Mouse (Mus musculus): ENCODE measurements around the gene Fam104a.

Fam104a gene

GRCm38 (mm10) chr11:113683957-113684706 is at the start of gene Fam104a, which contains the start of gene D11Wsu47e:
Gene Fam104a (minus strand): TSS chr11:113684155.
Gene D11Wsu47e (plus strand): TSS chr11:113684412.
- peak; percentile 93 to 94 for DNase-seq (ENCODE audit: low spot score in 2 of 2)

- no peak for DNase-seq (ENCODE audit: low spot score in 2 of 2)
These were observed 48.1 kb upstream of the Fam104a start for GRCm38 (mm10) chr11:113731945-113732612.

GRCm38 (mm10) chr11:113730879-113731278 is 46.9 kb upstream of the Fam104a start:
- DNase-seq (ENCODE audit: low spot score in 2 of 2): no peak

- no peak for DNase-seq (ENCODE audit: low spot score in 2 of 2)
These were observed 46.0 kb upstream of the Fam104a start for GRCm38 (mm10) chr11:113729917-113730316.

- DNase-seq (ENCODE audit: low spot score in 2 of 2): no peak
These were observed 45.3 kb upstream of the Fam104a start for GRCm38 (mm10) chr11:113729239-113729638.

- DNase-seq (ENCODE audit: low spot score in 2 of 2): no peak
These were observed 44.0 kb upstream of the Fam104a start for GRCm38 (mm10) chr11:113727992-113728391.

- DNase-seq (ENCODE audit: low spot score in 2 of 2): no peak
These were observed 43.3 kb upstream of the Fam104a start for GRCm38 (mm10) chr11:113726994-113727888.

GRCm38 (mm10) chr11:113725235-113726048 is 41.5 kb upstream of the Fam104a start:
- no peak for DNase-seq (ENCODE audit: low spot score in 2 of 2)

- no peak for DNase-seq (ENCODE audit: low spot score in 2 of 2)
These were observed 38.6 kb upstream of the Fam104a start for GRCm38 (mm10) chr11:113722405-113723090.

- no peak for DNase-seq (ENCODE audit: low spot score in 2 of 2)
These were observed 33.9 kb upstream of the Fam104a start for GRCm38 (mm10) chr11:113717767-113718424.

GRCm38 (mm10) chr11:113716132-113716531 is 32.2 kb upstream of the Fam104a start:
- DNase-seq (ENCODE audit: low spot score in 2 of 2): no peak

- no peak for DNase-seq (ENCODE audit: low spot score in 2 of 2)
These were observed 31.2 kb upstream of the Fam104a start for GRCm38 (mm10) chr11:113715078-113715674.

- no peak for DNase-seq (ENCODE audit: low spot score in 2 of 2)
These were observed 27.1 kb upstream of the Fam104a start for GRCm38 (mm10) chr11:113711061-113711460.

GRCm38 (mm10) chr11:113710257-113710777 is 26.4 kb upstream of the Fam104a start:
- DNase-seq (ENCODE audit: low spot score in 2 of 2): no peak

GRCm38 (mm10) chr11:113709731-113710256 is 25.8 kb upstream of the Fam104a start, which contains the start of gene Cpsf4l:
Gene Cpsf4l (minus strand): TSS chr11:113710017.
- no peak for DNase-seq (ENCODE audit: low spot score in 2 of 2)

- no peak for DNase-seq (ENCODE audit: low spot score in 2 of 2)
These were observed 25.3 kb upstream of the Fam104a start for GRCm38 (mm10) chr11:113709272-113709671.

GRCm38 (mm10) chr11:113708629-113709213 is 24.8 kb upstream of the Fam104a start:
- DNase-seq (ENCODE audit: low spot score in 2 of 2): no peak

- no peak for DNase-seq (ENCODE audit: low spot score in 2 of 2)
These were observed 22.2 kb upstream of the Fam104a start for GRCm38 (mm10) chr11:113705966-113706652.

Data from right cerebral cortex, postnatal 36 days (tissue).